Mouse (Mus musculus): ENCODE results near the gene Birc7. TPM values are rescaled to one million over a fixed set of nuclear protein-coding genes. Genes with fewer than 3 reads are reported as not detected.
A peak's percentile ranks its signal among the peaks of the same experiment; 100 is the strongest.

Gene Birc7
- polyA plus RNA-seq, 1 experiment = 0.23 TPM

DNA sequence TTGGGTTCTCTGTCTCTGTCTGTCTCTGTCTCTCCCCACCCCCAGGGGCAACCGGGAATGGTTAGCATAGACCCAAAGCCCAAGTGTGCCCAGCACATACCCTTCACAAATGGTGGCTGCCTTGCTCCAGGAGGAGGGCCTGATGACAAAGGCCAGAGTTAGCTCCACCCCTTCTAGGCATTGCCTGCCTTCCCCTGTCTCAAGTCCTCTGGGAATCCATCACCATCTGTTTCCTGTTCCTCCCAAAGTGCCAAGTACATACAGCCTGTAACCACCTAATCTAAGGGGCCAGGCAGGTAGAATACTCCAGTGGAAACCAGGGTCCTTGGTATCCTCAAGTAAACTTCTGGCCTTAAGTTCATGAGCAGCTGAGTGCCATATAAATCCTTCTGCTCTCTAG, 3.6 kb downstream of the Birc7 start:
- Histone ChIP-seq H3K27ac (ENCODE audit: insufficient read depth, low read length) (no peak overlapping the region), H3K4me1 (ENCODE audit: control insufficient read depth, insufficient read depth, low read length) (no peaks in the 10 kb centered on the region), H3K4me3 (ENCODE audit: insufficient read depth, low read length) (no peak overlapping the region)
- TF ChIP-seq POLR2A (IDR thresholded peaks at IDR 0.05; ENCODE audit: extremely low read depth, insufficient read depth, low read length) (no peak), CTCF (IDR thresholded peaks at IDR 0.05; ENCODE audit: extremely low read depth, insufficient read depth, low read length) (no peak)

DNA sequence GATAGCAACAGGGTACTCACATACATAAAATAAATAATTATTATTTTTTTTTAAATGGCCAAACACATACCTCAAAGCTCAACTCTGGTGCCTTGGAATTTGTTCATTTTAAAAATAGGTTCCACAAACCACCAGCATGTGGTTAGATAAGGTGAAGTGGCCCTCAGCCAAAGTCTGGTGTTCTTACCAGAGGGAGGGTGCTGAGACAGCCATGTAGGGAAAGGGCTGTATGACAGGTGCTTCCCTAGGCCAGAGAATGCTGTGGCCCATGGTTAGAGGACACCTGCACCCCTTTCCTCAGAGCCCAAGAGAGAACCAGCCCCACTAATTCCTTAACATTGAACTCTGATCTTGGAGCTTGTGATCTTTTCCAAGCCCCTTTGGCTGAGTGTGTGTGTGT, 11.4 kb downstream of the Birc7 start:
- H3K4me3 ChIP-seq (ENCODE audit: insufficient read depth, low read length) = no peak overlapping the region
- H3K4me1 ChIP-seq (ENCODE audit: control insufficient read depth, insufficient read depth, low read length) = no peaks in the 10 kb centered on the region
- no peak overlapping the region for H3K27ac ChIP-seq (ENCODE audit: insufficient read depth, low read length)
- TF ChIP-seq CTCF (IDR thresholded peaks at IDR 0.05; ENCODE audit: extremely low read depth, insufficient read depth, low read length) = no peak
- no peak for TF ChIP-seq POLR2A (IDR thresholded peaks at IDR 0.05; ENCODE audit: extremely low read depth, insufficient read depth, low read length)

DNA sequence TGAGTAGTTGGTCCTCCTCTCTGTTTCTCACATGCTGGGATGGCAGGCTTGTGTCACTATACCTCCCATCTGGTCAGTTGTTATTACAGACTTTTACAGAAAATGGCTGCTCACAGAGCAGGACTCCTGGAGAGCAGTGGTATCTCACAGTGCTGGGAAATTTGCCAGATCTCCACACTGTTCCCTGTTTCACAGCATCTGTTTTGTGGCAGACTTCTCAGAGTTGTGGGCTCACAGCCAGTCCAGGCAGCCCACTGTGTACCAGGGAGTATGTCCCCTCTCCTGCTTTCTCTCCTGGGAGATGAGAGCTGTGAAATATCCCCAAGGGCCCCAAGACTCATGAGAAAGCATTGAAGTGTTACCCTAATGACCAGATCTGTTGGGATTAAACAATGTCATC, 13.0 kb downstream of the Birc7 start:
- no peaks in the 10 kb centered on the region for H3K4me1 ChIP-seq (ENCODE audit: control insufficient read depth, insufficient read depth, low read length)
- H3K27ac ChIP-seq (ENCODE audit: insufficient read depth, low read length) = no peak overlapping the region
- H3K4me3 ChIP-seq (ENCODE audit: insufficient read depth, low read length) = no peak overlapping the region
- TF ChIP-seq POLR2A (IDR thresholded peaks at IDR 0.05; ENCODE audit: extremely low read depth, insufficient read depth, low read length) (no peak), CTCF (IDR thresholded peaks at IDR 0.05; ENCODE audit: extremely low read depth, insufficient read depth, low read length) (no peak)

DNA sequence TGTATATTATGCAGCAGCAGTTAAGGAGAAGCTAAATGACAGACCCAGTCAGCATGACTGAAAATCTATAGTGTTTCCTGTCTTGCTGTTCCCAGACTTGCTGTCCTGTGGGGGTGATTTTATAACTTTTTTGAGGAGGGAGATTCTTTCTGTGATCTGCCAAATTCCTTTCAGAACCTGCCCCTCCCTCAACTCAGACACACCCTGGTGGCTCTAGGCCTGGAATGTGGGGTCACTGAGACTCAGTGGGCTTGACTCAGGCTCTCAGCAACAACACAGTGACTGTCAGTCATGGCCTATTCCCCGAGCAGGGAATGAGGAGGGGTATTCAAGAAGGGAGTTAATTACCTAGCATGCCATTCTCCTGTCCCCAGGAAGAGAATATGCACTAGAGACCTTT, 21.1 kb downstream of the Birc7 start:
- TF ChIP-seq POLR2A (IDR thresholded peaks at IDR 0.05; ENCODE audit: extremely low read depth, insufficient read depth, low read length) (no peak), CTCF (IDR thresholded peaks at IDR 0.05; ENCODE audit: extremely low read depth, insufficient read depth, low read length) (no peak)
- H3K4me1 ChIP-seq (ENCODE audit: control insufficient read depth, insufficient read depth, low read length) = peaks cover 2% of the 10 kb centered on the region; the same call in 1 of the 2 replicates
- H3K27ac ChIP-seq (ENCODE audit: insufficient read depth, low read length) = no peak overlapping the region
- H3K4me3 ChIP-seq (ENCODE audit: insufficient read depth, low read length) = no peak overlapping the region

DNA sequence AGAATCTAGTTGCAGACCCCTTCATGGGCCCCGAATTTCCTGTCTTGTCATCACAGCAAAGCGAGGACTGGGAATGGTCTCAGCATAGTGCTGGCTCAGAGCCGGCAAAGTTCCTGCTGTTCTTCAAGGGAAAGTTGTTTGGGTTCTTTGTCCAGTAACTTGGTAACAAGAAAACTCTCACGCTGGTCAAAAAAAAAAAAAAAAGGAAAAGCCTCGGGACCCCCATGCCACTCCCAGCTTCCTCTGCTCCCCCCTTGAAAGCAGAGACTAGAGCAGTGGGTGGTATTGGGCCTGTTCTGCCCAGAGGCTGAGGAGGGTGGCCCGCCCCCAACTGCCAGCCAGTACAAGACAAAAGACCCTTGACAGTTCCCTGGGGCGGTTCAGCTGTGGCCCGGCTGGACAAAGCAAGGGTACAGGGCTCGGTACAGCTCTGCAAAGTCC, 23.9 kb downstream of the Birc7 start:
- H3K4me3 ChIP-seq (ENCODE audit: insufficient read depth, low read length) = peak overlapping the region; percentile 77; the same call in 1 of the 2 replicates
- no peak overlapping the region for H3K27ac ChIP-seq (ENCODE audit: insufficient read depth, low read length)
- H3K4me1 ChIP-seq (ENCODE audit: control insufficient read depth, insufficient read depth, low read length) = peaks cover 2% of the 10 kb centered on the region; the same call in 1 of the 2 replicates
- TF ChIP-seq CTCF (IDR thresholded peaks at IDR 0.05; ENCODE audit: extremely low read depth, insufficient read depth, low read length) (no peak), POLR2A (IDR thresholded peaks at IDR 0.05; ENCODE audit: extremely low read depth, insufficient read depth, low read length) (0 out of 2 replicates have a peak, but pooled peaks have one; percentile 25)

DNA sequence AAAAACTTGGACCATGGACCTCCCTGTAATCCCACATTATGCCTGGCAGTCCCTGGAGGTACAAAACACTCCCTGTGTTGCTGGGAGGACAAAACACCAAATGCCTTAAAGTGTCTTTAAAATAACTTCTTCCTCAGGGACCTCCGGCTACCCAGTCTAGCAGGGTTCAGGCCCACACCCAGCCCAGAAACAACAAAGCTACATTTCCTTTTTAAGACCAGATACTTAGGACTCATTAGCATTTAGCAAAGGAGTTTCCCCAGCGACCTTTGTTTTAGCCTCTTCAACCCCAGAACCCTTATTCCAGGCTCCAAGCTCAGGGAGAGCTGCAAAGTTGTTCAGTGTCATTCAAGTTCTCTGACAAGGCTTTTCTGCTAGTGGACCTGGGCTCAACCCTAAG, 24.8 kb downstream of the Birc7 start:
- peaks cover 2% of the 10 kb centered on the region; the same call in 1 of the 2 replicates for H3K4me1 ChIP-seq (ENCODE audit: control insufficient read depth, insufficient read depth, low read length)
- peak overlapping the region; percentile 77 for H3K4me3 ChIP-seq (ENCODE audit: insufficient read depth, low read length)
- no peak overlapping the region; the same call in 1 of the 2 replicates for H3K27ac ChIP-seq (ENCODE audit: insufficient read depth, low read length)
- TF ChIP-seq POLR2A (IDR thresholded peaks at IDR 0.05; ENCODE audit: extremely low read depth, insufficient read depth, low read length) (no peak), CTCF (IDR thresholded peaks at IDR 0.05; ENCODE audit: extremely low read depth, insufficient read depth, low read length) (no peak)

DNA sequence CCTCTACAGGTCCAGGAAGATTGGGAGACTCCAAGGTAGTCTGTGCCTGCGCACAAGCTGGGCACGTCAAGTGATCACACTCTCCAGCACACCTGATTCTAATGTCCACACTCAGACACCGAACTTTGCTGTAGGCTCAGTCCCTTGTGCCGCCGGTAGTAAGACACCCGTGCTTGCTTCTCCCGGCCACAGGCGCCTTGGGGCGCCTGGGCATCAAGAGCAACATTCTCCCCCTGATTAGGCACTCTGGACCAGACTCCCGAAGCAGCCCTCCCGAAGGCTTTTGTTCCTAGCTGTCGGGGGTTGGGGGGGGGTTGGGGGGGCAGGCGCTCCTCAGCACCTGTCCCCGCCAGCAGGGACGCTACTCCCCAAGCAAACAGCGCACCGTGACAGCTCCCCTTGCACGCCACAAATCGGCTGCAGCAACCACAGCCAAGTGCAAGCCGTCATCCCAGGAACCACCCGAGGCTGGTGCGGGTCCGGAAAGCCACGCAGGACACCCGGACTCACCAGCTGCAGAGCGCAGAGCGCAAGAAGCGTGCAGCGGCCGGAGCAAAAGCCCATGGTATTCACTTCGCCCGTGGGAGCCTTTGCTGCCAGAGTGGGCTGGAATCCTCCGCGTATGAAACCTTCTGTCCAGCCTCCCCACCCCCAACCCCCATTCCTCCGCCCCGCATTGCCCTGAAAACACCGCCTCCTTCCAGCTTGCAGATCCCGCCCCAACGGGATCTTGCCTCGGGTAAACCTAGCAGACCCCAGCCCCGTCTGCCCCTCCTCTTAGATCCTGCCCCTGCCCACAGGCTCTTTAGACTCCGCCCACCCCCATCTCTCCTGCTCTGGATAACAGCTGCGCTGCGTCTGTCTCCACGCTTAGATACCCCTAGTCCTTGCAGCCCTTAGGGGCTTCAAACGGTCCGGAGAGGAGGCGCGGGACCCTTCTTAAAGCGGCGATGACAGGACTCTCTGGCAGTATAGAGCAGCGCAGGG, 25.5 kb downstream of the Birc7 start, which contains the start of gene Nkain4:
TSS of gene Nkain4 (minus strand) at position 639 of the 987 bp plus-strand sequence.
- TF ChIP-seq CTCF (IDR thresholded peaks at IDR 0.05; ENCODE audit: extremely low read depth, insufficient read depth, low read length) (peak; percentile 18; the same call in 1 of the 2 replicates), POLR2A (IDR thresholded peaks at IDR 0.05; ENCODE audit: extremely low read depth, insufficient read depth, low read length) (peak; percentile 40; the same call in 1 of the 2 replicates)
- Histone ChIP-seq H3K4me1 (ENCODE audit: control insufficient read depth, insufficient read depth, low read length) (peaks cover 2% of the 10 kb centered on the region; the same call in 1 of the 2 replicates), H3K4me3 (ENCODE audit: insufficient read depth, low read length) (peak within 1 kb of the TSS; percentile 77), H3K27ac (ENCODE audit: insufficient read depth, low read length) (peak within 1 kb of the TSS; percentile 27; the same call in 1 of the 2 replicates)

DNA sequence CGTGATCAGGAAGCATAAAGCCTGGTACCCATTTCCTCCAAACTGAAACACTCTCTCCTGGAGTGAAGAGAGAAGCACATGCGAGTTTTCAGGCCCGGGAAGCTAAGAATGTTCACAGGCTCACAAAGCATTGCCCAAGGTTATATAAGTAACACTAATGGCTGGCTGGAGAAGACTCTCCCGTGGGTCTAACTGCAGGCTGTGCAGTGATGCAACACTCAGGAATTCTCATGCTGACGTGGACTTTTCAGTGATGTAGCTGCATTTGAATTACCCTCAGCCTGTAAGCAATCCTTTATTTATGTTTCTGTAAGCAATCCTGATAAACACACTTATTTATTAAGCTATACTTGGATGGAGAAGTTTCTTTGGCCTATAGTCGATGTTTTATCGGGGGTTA, 30.8 kb downstream of the Birc7 start:
- H3K4me3 ChIP-seq (ENCODE audit: insufficient read depth, low read length) = no peak overlapping the region
- no peak overlapping the region for H3K27ac ChIP-seq (ENCODE audit: insufficient read depth, low read length)
- H3K4me1 ChIP-seq (ENCODE audit: control insufficient read depth, insufficient read depth, low read length) = no peaks in the 10 kb centered on the region
- TF ChIP-seq POLR2A (IDR thresholded peaks at IDR 0.05; ENCODE audit: extremely low read depth, insufficient read depth, low read length) = no peak
- TF ChIP-seq CTCF (IDR thresholded peaks at IDR 0.05; ENCODE audit: extremely low read depth, insufficient read depth, low read length) = no peak

DNA sequence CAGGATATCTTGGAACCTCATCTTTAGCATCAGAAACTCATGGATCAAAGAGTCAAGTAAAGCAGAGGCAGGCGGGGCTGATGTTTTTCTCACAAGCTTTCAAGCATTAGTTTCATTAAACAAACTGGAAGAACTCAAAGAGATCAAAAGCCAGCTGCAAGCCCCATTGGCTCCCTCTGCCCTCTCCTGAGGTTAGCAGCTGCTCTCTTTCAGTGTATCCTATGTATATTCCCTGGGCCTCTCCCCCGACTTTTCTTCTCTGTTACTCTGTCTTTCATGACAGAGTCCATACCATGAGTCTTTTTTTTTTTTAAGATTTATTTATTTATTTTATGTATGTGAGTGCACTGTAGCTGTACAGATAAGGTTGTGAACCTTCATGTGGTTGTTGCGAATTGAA, 31.4 kb downstream of the Birc7 start:
- Histone ChIP-seq H3K27ac (ENCODE audit: insufficient read depth, low read length) (no peak overlapping the region), H3K4me1 (ENCODE audit: control insufficient read depth, insufficient read depth, low read length) (no peaks in the 10 kb centered on the region)
- TF ChIP-seq POLR2A (IDR thresholded peaks at IDR 0.05; ENCODE audit: extremely low read depth, insufficient read depth, low read length) (no peak), CTCF (IDR thresholded peaks at IDR 0.05; ENCODE audit: extremely low read depth, insufficient read depth, low read length) (no peak)

More for the DNA sequence above, 31.4 kb downstream of the Birc7 start:
- H3K4me3 ChIP-seq (ENCODE audit: insufficient read depth, low read length) = no peak overlapping the region
